Mouse (Mus musculus) adrenal gland, adult 8-10 months (tissue): ENCODE data around the gene Shpk. TPM values are rescaled to one million over a fixed set of nuclear protein-coding genes. Genes with fewer than 3 reads are reported as not detected.

Source experiments
- DNase-seq: peaks from one replicate; pipeline ENCODE4 v3.0.0; 2022
- total RNA-seq, 4 experiments: library from RNA; stranded (reverse); gene quantifications; 2 replicates each; pipeline ENCODE4 v1.2.4; 2022

Shpk gene
- total RNA-seq, 4 experiments from 2014 or later = 12.0 to 19.3 (median 14.2) TPM

DNA sequence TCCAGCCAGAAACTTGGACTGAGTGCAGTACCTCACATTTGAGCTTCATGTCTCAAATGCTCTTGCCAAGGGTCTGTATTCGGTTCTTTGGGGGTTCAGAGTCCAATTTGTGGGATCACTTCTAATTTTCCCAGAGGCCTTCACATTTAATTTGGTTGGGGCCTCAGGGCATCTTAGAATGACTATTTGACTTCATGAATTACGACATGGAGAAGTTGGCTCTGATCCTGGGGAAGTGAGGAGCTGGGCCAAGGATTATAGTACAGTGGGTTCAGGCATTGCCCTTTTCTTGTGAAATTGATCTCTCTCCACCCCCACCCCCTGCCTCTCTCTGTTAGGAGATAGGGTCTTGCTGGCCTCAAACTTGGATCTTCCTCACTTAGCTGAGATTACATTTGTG is 1.8 kb downstream of the Shpk start:
- no peak for DNase-seq

DNA sequence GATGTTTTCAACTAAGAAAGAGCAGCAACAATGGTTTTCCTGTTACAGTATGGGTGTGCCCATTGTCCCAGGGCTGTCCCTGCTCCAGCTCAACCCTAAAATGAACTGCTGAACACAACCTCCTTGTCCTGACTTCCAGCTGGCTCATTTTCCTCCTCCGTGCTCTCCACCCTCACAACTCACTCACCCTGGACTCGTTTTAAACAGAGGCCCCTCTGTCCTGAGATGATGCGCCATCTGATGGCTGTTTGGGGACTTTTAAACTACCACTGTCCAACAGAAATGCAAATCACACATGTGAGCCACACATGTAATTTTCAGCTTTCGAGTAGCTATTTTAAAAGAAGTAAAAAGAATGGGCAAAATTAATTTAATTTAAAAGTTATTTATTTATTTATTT is 2.3 kb downstream of the Shpk start:
- DNase-seq = no peak

DNA sequence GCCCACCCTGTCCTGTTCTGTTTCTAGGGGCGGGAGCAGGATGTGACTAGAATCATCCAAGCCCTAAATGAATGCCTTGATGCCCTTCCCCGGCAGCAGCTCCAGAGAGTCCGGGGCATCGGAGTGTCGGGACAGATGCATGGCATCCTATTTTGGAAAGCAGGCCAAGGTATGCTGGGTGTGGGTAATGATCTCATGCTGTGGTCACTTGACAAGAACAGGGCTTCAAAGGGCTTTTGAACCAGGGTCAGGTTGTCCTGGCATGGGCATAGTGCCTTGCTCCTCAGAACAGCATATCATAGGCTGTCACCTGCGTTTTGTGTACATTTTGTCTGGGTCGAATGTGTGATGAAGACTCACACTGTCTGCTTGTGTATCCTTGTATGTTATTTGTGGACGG is 4.6 kb downstream of the Shpk start:
- DNase-seq = no peak

DNA sequence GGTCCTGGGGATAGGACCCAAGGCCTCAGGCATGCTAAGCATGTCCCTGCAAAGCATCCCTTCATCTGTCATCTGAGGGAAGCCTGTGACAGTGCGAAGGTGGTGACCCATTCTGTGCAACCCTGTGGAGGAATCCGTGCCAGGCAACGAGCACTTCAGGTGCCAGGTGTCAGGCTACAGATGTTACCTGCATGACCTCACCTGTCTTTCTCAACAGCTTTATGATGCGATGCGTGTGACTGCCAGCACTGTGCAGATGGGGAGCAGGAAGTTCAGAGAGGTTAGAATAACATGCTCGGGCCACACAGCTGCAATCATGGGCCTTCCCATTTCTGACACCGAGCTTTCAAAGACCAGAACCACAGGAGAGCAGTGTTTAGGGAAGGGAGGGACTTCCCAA is 5.9 kb downstream of the Shpk start:
- no peak for DNase-seq

DNA sequence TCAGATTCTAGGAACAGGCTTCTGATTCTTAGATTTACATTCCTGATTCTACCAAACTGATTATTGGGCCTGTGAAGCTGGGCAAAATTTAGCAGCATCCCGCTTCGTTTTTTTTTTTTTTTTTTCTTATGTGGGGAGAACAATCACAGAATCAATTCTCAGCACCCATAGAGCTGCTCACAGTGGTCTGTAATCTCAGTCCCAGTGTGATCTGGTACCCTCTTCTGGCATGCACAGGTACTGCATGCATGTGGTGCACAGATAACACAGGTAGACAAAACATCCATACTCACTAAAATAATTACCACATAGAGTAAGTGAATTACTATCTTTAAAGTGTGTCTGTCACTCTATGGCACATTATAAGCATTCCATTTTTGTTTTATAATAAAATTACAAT is 8.4 kb downstream of the Shpk start:
- DNase-seq = no peak

DNA sequence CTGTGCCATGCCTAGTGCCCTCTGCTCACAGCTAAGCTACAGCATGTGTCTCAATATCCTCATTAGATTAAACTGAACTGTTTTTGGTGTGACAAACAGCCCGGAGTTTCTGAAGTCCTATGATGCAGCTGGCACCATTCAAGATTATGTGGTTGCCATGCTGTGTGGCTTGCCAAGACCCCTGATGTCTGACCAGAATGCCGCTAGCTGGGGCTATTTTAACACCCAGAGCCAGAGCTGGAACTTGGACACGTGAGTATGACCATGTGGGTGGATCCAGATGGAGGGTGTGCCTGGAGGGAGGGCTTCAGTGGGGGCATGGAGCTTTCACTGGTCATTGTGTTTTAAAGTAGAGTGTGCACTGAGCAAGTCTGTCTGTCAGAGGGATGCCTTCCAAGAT is 14.7 kb downstream of the Shpk start:
- DNase-seq = no peak

DNA sequence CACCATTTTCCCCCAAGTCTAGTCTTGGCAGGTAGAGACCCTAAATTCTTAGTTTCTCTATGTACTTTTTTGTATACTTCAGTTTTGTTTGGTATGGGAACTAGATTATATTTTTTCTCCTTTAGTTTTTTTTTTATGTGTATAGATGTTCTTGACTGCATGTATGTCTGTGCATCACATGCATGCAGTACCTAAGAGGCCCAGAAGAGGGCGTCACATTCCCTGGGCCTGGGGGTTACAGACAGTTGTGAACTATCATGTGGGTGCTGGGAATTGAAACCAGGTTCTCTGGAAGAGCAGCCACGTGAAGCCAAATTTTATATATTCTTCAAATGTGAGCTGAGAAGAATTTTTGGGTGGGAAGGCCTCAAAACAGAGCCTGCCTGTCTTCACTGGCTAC is 20.4 kb downstream of the Shpk start:
- no peak for DNase-seq

DNA sequence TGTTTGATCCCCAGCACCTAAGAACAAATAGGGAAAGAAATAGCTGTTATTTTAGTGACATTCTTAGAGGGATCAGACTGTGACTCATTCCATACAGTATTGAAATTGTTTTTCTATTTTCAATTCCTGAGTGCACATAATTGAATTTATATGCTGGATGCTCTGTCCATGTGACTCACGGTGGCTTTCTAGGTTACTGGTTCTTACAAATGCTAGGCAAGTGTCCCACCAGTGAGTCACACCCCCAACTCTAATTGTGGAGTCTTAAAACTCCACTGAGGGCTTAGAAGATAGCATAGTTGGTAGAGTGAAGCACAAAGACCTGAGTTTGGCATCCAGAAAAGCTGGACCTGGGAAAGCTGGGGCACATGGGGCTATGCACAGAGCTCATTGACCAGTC is 21.4 kb downstream of the Shpk start:
- no peak for DNase-seq

DNA sequence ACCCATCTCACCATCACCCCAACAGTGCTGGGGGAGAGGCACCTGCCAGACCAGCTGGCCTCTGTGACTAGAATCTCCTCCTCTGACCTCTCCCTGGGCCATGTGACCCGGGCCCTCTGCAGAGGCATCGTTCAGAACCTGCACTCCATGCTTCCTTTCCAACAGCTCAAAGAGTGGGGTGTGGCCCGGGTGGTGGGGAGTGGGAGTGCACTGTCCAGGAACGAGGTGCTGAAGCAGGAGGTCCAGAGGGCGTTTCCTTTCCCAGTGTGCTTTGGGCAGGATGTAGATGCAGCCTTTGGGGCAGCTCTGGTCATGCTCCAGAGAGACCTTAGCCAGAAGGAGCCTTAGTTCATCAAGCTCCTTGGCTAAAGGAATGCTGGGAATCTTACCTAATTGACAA is 23.6 kb downstream of the Shpk start:
- no peak for DNase-seq

DNA sequence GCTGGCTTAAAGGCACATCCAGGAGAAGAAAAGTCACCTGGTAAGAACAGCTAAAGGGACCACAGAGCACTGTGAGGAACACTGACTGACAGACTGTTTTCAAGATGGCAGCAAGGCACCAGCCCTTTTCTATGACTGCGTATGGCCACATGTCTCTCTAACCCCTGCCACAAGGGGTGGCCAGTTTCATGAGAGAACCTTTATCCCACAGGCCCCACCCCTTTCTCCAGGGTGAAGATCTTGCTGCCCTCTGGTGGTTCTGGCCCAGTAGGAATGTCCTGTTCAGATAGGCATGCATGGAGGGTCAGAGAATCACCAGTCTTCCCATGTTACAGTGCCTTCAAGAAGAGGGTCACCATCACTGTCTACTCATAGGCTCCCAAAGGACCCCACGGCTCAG is 24.7 kb downstream of the Shpk start:
- peak; percentile 23 for DNase-seq

DNA sequence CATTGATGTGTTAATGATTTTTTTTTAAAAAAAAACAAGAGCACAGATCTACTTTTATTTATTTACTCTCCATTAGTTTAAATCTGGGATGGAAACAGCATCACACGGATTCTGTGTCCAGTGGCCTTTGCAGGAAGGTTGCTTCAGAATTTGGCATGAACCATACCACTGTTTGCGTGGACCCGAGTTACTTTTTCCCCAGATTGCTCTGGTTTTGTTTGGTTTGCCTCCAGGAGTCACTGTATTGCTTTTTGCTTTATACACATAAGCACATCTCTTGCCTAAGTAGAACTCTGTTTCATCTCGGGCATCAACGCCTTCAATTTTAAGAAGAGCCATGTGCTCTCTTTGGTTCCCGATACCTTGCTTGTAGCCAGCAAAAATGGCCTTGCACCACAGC is 26.6 kb downstream of the Shpk start:
- no peak for DNase-seq

DNA sequence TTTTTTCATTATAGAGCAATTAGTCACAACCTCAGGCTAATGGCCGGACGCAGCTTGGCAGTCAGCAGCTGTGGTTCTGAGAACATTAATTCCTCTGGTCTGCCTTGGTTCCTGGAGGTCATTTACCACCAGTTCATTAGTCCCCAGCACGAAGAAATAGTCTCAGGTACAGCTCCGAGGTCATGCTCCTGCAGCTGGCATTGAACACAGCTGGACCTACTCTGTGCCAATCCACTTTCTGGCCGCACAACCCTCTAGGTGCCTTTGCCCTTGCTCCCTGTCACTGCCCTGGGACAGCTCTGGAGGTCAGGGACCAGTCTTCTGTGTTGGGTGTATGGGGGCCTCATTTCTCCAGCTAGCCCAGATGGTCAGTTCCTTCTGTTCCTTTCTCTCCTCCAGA is 29.6 kb downstream of the Shpk start:
- DNase-seq = no peak

DNA sequence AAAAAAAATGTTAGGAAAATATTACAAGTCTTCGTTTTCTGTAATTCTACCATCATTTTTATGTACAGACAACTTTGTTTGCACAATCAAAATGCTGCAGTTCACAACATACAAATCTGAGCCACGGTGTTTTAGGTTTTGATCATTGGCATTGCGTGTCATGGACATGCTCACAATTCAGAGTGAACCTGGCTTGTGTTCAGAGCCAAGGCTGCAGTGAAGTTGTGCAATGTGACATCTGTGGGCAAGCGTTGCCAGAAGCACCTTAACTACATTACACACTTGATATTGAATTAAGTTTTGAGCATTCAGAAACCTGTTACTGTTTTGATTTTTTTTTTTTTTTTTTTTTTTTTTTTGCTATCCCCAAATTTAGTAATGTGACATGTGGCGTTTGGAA is 30.8 kb downstream of the Shpk start:
- DNase-seq = no peak

DNA sequence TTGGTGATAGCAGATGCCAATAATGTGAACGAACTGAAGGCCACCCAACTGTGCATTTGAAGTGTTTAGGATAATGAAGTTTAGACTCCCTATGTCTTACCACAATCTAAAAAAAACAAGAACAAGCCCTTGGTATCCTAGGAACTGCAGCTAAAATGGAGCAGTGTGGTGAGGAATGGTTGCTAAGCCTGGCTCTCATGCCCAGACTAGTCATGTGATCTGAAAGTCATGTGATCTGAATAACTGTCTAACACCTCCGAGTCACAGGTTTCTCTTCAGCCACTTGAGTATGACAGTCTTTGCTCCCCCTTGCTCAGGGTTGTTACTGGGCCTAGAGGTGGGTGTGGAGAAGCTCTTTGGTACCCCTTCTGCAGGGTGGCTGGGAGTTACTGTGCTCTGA is 33.3 kb downstream of the Shpk start:
- no peak for DNase-seq

DNA sequence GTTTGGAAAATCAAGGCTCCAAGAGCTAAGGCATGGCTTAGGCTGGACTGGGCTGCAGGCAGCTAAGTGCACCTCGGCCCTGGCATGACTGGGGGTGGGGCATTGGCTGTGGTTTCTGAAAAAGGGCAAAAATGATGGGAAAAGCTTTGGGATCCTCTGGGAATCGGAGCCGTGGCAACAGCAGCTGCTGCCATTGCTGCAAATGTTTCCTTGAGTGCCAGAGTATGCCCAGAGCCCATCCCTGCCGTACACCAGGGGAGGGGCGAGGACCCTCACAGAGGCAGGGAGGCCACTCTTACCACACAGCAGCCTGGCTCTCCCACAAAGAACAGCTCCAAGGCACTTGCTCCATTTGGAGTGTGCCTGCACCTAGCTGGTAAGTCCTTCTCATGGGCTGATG is 34.7 kb downstream of the Shpk start, which contains the start of gene Trpv1:
Gene Trpv1, plus strand, starts transcription at position 301 of the 400 bp plus-strand sequence.
- no peak for DNase-seq

DNA sequence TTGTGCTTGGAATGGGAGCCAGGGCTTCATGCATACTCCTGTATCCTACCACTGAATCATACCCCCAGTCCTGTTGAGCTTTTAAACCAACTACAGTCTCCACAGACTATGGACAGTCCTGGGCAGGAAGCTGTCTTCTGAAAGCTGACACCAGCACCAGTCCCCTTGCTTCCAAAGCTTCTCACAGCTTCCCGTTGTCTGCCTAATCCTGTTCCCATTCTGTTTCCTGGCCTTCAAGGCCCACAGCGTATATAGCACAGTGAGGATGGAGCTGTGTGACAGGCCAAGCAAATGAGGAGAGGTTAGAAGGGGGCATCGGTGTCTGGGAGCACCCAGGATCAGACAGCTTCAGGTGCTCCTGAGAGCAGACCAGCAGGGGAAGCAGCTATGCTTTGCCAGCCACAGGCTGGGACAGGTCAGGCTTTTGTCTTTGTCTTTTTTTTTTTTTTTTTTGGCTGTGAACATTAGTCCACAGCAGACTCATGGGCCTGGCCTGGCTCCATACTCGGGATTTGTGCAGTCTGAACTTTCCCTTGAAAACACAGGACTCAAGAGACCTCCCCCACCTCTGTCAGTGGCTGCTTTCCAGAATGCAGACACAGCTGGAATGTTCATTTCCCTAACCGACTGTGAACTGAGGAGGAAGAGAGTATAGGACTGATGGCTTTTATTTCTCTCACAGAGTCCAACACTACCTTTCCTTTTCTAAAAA is 36.9 kb downstream of the Shpk start:
- peak; percentile 14 for DNase-seq

DNA sequence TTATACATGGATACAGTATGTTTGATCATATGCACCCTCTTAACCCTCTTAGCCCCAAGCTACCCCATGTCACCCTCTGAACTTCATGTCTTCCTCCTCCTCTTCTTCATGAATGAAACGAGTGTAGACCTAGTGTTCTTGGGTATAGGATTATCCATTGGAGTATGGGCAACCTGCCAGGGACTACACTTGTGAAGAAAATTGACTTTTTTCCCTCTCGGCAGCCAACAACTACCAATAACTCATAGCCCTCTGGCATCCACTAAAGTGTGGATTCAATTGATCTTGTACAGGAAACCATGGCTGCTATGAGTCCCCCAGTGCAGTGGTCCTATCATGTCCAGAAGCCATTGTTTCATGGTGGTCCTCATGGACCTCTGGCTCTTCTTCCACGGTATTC is 37.5 kb downstream of the Shpk start:
- DNase-seq = no peak

DNA sequence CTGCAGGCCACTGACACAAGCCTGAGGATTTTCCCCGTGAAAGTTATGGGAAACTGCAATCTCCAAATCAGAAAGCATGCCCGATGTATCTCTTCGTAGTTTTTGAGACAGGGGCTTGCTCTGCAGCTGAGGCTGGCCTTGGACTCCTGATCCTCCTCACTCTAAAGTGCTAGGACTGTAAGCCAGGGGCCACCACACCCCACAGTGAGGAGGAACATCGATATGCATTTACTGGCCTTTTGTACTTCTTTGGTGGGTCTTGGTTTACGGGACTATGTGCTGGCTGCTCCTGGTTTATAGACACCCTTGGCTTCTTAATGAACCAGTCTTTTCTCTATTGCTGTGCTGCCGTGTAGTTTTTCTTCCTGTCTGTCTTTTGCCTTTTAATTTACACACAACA is 42.9 kb downstream of the Shpk start:
- DNase-seq = no peak

DNA sequence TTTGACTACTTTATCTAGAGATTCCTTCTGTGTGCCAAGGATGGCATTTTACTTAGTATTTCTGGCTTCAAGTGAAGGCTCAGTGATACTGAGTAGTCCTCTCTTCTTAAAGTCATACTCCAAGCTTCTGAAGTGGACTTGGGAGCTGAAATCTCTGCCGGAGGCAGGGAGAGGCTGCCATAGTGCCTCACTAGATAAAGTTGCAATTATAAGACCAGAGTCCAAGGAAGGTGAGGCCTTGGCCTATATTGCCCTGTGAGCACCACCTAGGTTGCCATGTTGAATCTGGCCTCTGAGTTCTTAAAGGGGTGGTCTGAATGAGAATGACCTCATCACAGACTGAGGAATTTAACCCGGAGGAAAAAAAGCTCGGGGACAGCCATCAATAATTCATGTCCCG is 43.5 kb downstream of the Shpk start:
- DNase-seq = no peak

DNA sequence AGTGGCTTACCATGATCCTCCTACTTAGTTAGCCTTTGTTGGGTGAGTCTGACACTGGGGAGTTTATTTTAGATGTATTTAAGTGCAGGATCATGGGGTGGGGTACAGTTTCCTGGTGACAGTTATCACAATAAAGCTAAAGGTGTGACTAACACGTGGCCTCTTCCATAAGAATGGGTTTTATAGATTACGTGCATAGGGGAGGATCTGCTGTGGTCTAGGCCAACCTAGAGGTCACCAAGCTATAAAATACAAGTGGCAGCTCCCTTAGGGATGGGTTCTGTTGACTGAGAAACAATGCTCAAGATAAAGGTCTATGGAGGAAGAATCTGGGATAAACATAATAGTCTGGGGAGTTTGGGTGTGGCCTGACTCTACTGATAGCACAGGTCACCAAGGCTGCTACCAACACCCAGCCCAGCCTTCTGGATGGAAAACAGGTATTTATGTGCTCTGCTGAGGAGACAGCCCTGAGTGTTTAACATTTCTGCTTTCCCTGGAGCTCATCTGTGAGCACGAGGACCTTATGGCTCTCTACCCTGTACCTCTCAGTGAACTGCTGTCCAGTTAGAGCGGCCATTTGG is 58.2 kb downstream of the Shpk start:
- no peak for DNase-seq

DNA sequence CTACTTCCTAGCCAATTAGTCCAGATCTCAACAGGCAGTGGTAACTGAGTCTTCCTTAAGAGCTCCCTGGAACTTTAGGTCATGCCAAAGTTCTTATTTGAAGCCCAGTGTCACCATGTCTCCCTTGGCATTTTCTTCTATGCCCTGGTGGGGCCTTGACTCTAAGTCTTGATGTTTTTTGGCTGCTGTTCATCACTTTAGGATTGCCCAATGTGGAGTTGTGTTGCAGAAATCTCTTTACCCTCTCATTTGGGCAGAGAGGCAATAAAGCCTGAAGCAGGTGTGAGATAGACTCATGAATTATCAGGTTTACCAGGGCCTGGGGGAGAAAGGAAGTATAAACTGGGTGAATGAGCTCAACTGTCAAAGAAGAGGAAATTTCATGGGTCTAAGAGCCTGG is 59.4 kb downstream of the Shpk start:
- no peak for DNase-seq

DNA sequence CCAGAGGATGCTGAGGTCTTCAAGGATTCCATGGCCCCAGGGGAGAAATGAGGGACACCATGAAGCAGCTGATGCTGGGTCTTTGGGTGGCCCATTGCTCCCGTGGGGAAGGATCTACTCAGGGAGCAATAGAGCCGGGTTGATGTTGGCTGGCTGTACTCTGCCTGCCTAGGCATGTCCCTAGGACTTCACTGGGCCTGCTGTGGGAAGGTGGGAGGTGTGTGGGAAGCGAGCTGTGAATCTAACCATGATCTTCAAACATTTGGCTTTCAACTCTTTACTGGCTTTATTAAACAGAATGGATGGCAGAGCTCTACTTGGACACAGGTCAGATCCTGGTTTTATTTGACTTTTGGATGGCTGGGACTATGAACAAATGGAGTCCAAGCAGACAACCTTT is 61.2 kb downstream of the Shpk start:
- no peak for DNase-seq

DNA sequence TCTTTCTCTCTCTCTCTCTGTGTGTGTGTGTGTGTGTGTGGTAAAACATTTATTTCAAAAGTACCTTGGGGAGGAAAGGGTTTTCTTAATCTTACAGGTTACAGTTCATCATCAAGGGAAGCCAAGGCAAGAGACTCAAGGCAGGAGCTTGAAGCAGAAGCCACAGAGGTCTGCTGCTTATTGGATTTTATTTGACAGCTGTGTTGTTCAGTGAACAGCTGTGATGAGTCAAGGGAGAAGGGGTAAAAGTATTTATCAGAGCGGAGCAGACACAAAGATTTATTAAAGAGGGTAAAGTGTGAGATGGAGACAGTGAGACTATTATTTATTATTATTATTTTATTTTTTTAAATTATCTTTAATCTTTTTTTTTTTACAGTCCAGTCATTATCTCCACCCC is 62.1 kb downstream of the Shpk start:
- no peak for DNase-seq

DNA sequence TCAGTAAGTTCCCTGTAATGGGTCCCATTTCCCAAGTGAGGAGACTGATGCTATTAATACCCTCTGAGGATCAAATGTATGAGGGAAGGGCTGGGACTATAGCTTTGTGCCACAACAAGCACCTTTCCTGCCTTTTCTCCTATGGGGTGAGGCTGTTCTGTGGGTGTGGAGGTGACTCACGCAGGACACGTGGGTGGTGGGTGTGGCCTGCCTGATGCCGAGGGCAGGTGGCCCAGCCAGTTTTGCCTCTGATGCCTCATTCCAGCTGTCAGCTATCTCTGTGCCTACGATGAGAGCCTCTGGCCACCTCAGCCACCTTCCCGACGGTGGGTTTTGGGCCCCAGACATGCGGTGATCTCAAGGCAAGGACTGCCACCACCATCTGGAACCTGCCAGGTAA is 68.0 kb downstream of the Shpk start, which contains the start of gene Trpv3:
Gene Trpv3, plus strand, starts transcription at position 122 of the 400 bp plus-strand sequence.
- DNase-seq = no peak
